Mouse (Mus musculus) mouse trophoblast stem cell (cell line): Measurements from ENCODE around the gene Luzp2.

ENCODE experiments used
- in situ Hi-C, 2 experiments: fragments of 300-500 bp; cut with MseI, MboI; formaldehyde crosslinking; loops; 2 replicates in 1 of 2; 3 replicates in 1 of 2; pipeline ENCODE4 v1.15.1; 2025

The Luzp2 gene

GRCm38 (mm10) chr7:54835372-54835851 is at the start of gene Luzp2:
Gene Luzp2 (plus strand): TSS chr7:54835498.
- in situ Hi-C loops: loop anchor here (25.0 kb wide), 2 partner anchors 877 to 902 kb away; no protein-coding TSS in a partner anchor

- in situ Hi-C loops: no loop called here
These were observed 47.8 kb upstream of the Luzp2 start for GRCm38 (mm10) chr7:54787456-54787855.

DNA sequence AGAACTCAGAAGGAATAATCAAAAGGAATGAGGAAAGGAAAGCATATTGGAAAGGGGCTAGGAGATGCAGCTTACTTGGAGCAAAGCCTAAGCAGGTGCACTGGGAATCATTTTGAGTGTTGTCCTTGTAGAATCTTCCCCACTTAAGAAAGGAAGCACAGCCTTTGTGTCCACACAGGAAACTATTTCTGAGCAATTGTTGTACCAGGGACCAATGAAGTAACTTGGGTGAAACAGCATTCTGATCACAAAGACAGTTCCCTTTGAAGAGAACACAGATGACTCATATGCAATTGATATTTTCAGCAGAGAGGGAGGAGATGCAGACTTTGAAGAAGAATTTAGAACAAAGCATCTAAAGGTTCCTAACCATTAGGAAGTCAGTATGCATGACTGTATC is 16.7 kb upstream of the Luzp2 start:
- in situ Hi-C loops: no loop called here

- in situ Hi-C loops: loop anchor here (25.0 kb wide), 2 partner anchors 884 to 909 kb away; no protein-coding TSS in a partner anchor
These were observed 6.5 kb upstream of the Luzp2 start for GRCm38 (mm10) chr7:54828751-54829150.

DNA sequence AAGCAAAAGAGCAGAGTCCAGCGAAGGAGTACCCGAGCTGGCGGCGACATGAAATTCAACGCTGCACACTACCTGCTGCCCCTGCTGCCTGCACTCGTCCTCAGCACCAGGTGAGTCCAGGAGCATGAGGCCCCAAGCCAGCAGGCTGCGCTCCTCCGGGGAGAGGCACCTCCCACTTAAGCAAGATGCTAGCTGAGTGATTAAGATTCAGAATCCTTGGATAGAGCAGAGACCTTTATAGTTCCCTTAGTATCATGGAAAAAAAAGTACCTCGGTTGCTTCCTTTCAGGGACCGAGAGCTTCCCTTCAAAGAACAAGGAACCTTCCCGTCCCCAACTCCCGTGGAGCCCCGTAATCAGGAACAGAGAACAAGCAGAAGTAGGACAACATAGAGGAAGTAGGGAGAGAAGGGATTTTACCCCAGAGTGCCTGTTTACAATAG is 634 bp downstream of the Luzp2 start:
- in situ Hi-C loops: loop anchor here (25.0 kb wide), 2 partner anchors 876 to 901 kb away; no protein-coding TSS in a partner anchor

GRCm38 (mm10) chr7:54836437-54836836 is 1.1 kb downstream of the Luzp2 start:
- in situ Hi-C loops: loop anchor here (25.0 kb wide), 2 partner anchors 876 to 901 kb away; no protein-coding TSS in a partner anchor

- in situ Hi-C loops: loop anchor here (25.0 kb wide), 2 partner anchors 869 to 894 kb away; no protein-coding TSS in a partner anchor
These were observed 7.6 kb downstream of the Luzp2 start for GRCm38 (mm10) chr7:54842807-54843335.

DNA sequence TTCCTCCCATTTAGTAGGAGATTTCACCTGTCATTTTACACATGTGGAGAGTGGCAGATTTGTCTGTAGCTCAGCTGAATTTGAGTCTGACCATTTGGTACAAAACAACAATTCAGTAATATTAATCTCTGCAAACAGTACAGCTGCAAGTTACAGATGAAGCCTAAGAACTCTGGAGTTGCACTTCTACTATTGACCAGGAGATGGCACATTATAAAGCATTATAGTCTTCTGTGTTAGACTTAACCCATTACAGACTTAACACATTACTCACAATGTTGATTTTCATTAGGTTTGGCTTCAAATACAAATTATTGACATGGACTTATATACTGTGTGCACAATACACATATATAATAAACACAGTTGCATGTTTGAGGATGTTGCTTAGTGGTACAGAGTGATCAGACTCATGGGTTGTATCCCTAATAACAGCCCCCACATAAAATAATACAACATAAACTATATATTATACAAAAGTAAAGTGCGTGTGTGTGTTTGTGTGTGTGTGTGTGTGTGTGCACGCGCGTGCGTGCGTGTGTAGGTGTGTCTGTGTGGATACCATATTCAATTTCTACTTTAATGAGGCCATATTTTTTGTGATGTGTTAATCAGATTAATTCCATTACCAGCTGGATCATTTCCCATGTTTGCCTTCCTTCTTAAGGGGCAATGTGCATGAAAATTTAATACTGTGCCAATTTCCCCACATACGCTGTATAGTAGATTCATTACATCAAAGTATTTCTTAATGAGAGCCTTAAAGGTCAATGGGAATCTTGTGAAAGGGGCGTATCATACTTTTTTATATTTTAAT is 10.8 kb downstream of the Luzp2 start:
- in situ Hi-C loops: loop anchor here (25.0 kb wide), 2 partner anchors 866 to 891 kb away; no protein-coding TSS in a partner anchor

GRCm38 (mm10) chr7:54846692-54847020 is 11.4 kb downstream of the Luzp2 start:
- in situ Hi-C loops: loop anchor here (25.0 kb wide), 2 partner anchors 866 to 891 kb away; no protein-coding TSS in a partner anchor

DNA sequence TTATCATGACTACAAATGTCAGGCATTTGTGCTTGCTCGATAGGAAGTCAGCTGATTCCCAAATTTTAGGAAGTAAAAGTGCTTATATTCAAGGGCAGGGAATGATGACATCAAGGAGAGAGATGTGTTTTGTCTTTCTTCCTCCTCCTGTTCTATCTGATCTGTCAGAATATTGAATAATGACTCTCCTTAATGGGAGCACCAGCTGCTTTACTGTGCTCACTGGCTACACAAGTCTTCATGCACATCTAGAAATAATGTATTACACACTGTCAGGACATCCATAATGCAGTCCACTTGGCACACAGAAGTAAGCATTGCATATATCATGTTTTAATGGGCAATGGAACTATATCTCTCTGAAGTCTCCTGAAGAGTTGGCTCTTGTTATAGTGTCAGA is 17.6 kb downstream of the Luzp2 start:
- in situ Hi-C loops: no loop called here

DNA sequence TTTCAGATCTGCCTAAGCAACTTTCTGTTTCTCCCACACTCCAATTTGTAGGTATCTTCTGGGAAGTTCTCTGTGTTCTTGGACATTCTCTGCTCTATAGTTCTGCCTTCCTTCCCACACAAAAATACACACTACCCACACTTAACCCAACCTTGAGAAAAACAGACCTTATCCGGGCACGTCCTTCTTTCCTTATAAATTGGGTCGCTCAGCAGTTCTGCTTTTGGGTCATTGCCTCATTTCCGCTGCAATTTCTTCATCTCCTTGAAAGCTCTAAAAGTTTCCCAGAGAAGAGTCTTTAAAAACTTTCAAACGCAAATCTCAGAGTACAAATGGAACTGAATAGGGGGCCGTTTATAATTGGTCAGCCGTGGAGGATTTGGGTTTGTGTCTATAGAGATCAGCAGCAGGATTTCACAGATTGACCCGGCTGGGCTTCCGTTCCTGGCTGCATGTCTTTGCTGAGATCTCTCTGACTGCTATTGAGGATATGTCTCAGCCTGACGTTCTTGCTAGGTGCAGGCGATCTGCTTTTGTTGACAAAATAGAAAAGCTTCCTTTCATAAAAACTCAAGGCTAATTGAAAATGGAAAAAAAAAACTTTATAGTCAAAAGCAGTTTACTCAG is 26.0 kb downstream of the Luzp2 start:
- in situ Hi-C loops: no loop called here

- in situ Hi-C loops: no loop called here
These were observed 43.8 kb downstream of the Luzp2 start for GRCm38 (mm10) chr7:54878928-54879644.

- in situ Hi-C loops: no loop called here
These were observed 58.7 kb downstream of the Luzp2 start for GRCm38 (mm10) chr7:54893709-54894627.

GRCm38 (mm10) chr7:54898589-54898988 is 63.3 kb downstream of the Luzp2 start:
- in situ Hi-C loops: no loop called here

DNA sequence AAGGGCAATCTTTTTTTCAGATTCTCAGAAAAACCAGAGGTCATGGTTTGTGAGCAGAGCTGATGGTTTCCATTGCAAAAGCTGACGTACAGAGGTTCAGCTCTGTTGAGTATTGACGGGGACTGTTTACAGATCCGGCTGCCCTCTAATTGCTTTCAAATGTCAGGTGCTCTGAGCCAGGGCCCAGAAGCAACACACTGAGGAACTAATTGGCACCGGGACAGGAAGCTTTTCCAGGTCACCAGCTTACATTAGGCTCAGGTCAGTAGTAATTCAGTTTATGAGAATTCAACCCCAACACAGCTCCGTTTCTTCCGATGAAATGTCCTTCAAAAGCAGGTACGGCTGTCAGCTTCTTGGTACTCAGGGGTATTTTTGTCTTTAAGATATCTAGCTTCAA is 74.7 kb downstream of the Luzp2 start:
- in situ Hi-C loops: no loop called here

GRCm38 (mm10) chr7:54914030-54914429 is 78.7 kb downstream of the Luzp2 start:
- in situ Hi-C loops: no loop called here

GRCm38 (mm10) chr7:54921991-54922390 is 86.7 kb downstream of the Luzp2 start:
- in situ Hi-C loops: no loop called here

DNA sequence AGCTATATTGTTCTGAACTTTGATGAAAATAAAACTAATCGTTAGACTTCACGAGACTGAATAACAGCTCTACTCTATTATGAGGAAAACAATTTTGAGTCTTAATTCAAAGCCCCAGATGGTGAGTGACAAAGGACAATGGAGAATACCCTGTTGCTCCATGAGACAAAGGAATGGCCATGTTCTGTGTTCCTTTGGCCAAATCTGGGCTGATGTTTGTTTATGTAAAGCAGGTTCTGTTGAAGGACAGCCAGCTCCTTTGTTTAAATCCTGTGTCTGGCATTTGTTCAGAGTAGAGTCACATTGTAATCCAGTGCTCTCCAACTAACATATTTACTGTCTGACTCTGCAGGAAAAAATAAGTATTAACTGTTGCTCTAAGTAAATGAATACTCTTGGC is 121.5 kb downstream of the Luzp2 start:
- in situ Hi-C loops: no loop called here

GRCm38 (mm10) chr7:54962678-54963077 is 127.4 kb downstream of the Luzp2 start:
- in situ Hi-C loops: no loop called here

DNA sequence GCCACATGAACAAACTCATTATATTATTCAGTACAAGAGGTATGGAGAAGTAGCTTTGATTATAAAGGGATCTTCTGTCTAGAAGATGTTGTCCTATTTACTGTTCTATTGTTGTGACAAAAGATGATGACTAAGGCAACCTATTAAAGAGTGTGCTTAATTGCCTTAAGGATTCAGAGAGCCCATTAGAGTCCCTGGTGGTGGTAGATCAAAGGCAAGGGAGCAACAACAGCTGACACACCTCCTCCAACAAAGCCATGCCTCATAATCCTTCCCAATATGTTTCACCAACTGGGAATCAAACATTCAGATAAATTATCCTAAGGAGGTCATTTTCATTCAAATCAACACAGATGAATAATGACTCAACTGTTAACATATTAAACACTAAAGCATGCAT is 142.1 kb downstream of the Luzp2 start:
- in situ Hi-C loops: no loop called here

DNA sequence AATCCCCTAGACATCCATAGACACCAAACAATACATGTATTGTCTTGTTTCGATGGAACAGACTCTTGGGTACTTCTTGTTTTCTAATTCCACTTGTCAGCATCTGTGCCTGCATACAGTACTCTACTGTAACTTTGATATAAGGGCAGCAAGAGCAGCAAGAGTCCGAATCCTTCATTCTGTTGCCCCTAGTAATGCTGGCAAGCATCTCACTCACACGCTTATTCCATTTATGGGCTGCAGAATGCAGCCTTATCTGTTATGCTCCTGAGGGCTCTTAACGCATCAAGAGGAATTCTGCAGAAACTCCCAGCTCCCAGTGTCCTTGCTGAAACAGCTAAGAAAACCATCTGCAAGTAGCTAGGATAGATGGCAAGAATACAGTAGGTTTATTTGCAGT is 145.3 kb downstream of the Luzp2 start:
- in situ Hi-C loops: no loop called here
